Mouse (Mus musculus): Measurements from ENCODE around the gene Syt11.
"Not testable (repeated sequence)": the region's sequence is repeated elsewhere in the genome, so short reads cannot be mapped to it uniquely, and the experiment has no call there.

Gene Syt11

DNA sequence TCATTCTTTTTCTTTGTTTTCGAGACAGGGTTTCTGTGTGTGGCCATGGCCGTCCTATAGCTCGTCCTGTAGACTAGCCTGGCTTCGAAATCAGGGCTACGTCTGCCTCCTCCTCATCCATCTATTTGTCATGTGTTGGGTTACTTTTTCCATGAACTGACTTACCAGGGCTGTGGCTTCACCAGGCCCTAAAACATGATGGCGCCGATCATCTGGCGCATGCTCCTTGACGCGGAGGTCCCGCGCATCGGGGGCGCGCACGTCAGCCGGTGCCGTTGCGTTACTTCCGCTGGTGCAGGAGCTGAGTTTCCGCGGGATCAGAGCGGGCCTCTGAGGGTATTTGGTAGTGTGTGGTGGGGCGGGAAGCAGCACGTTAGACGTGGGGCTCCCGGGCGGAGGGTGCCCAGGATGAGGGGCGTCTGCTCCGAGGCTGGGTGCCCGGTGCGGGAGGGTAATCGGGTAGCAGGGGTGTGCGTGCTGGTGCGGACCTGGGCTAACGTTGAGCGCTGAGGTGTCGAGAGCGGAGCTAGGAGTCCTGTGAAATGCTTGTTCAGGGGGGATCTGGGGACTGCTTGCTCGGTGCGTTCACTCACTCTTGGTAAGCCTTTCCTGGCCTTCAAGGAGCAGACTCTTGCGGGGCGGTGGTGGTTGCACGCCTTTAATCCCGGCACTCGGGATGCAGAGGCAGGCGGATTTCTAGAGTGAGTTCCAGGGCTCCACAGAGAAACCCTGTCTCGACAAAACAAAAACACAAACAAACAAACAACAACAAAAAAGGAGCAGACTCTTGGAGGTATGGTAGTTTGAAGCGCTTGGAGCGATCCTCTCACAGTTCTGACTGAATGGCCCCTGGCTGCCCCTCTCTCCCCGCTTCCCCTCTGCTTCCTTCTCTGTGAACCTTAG, at the start of gene Syt11:
Gene Syt11 (minus strand): TSS at position 226 of the 903 bp plus-strand sequence.
- DNase-seq (ENCODE audit: low read depth, low spot score): peak; percentile 16

- DNase-seq (ENCODE audit: low read depth, low spot score): no peak
Observed at GRCm38 (mm10) chr3:88803910-88804540, 29.1 kb upstream of the Syt11 start.

DNA sequence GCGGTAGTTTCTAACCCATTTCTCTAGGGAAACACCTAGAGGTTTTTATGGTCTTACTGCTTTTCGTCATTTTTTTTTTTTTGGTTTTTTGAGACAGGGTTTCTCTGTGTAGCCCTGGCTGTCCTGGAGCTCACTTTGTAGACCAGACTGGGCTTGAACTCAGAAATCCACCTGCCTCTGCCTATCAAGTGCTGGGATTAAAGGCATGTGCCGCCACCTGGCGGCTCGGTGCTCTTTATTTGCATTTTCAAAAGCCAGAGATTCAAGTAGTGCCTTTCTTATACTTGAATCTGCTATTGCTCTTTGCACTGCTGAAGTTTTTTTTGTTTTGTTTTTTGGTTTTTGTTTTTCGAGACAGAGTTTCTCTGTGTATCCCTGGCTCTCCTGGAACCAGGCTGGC, 22.5 kb upstream of the Syt11 start:
- DNase-seq (ENCODE audit: low read depth, low spot score): not testable (repeated sequence)

- DNase-seq (ENCODE audit: low read depth, low spot score): not testable (repeated sequence)
Observed at GRCm38 (mm10) chr3:88788033-88788432, 13.1 kb upstream of the Syt11 start.

DNA sequence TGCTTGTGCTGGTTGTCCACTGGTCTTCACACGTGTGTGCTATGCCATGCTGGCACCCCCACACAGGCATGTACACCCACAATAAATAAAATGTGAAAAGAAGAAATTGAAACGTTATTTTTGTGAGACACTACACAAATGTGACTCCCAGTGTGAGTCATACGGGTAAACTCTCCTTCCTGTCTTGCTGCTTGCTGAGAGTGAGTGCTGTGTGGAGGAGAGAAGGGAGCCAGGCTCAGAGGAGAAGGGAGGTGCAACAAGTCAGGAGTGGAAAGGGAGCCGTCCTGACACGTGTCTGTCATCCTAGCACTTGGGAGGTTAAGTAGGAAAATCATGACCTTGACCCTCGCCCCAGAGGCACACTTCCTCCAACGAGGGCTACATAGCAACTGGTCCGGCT, 11.8 kb upstream of the Syt11 start:
- not testable (repeated sequence) for DNase-seq (ENCODE audit: low read depth, low spot score)

DNA sequence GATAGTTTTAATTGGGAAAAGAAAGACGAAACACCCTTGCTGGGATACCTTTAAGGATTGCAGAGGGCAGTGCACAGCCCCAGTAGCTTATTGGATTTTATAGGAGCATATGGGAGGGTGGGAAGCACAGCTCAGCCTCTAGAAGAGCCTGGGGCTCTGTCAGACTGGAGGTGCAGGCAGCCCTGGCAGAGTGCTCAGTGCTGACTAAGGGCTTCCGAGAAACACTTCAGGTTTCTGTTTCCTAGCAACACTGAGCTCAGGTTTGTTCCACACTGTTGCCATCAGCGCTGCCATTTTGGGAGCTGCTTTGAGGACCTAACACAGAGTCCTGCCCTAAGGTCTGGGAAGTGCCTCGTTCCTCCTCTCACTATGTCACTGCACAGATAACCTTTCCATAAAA, 11.4 kb upstream of the Syt11 start:
- DNase-seq (ENCODE audit: low read depth, low spot score): not testable (repeated sequence)

- no peak for DNase-seq (ENCODE audit: low read depth, low spot score)
Observed at GRCm38 (mm10) chr3:88784889-88785288, 9.9 kb upstream of the Syt11 start.

- DNase-seq (ENCODE audit: low read depth, low spot score): not testable (repeated sequence)
Observed at GRCm38 (mm10) chr3:88773163-88773562, 1.8 kb downstream of the Syt11 start.

DNA sequence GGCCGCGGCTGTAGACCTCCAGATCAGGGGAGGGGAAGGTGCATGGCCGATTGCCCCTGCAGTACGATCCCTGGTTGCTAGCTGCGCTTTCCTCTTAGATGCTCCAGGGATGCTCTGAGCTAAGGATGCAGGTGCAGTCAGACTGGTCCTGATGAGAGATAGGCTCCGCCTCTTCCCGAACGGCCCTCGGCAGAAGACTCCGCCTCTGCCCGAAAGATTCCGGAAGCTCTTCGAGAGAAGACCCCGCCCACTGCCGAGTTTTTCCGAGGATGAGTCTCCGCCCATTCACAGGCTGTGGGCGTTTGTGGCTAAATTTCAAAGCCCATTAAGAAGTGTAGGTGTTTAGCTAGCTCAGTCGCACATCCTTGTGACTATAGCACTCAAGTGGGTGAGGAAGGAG, 2.6 kb downstream of the Syt11 start:
- DNase-seq (ENCODE audit: low read depth, low spot score): peak; percentile 75

- not testable (repeated sequence) for DNase-seq (ENCODE audit: low read depth, low spot score)
Observed at GRCm38 (mm10) chr3:88771941-88772280, 3.1 kb downstream of the Syt11 start.

GRCm38 (mm10) chr3:88771189-88771940, 3.6 kb downstream of the Syt11 start:
- peak; percentile 44 for DNase-seq (ENCODE audit: low read depth, low spot score)

DNA sequence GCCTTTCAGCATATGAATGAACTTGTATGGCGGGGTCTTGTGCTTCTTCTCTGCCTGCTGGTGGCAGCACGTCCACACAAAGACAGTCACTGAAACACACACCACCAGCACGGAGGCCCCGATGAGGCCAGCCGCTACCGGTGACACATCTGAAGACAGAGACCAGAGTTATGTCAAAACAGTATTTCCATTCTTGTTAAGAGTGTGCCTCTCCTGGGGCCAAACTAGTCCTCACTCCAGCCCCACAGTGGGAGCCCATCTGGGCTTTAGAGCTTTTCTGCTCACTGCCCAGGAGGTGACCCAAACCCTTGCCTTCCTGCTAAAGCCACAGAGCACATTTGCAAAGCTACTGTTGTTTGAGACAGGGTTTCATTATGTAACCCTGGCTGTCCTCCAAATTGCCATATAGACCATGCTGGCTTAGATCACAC, 12.5 kb downstream of the Syt11 start:
- DNase-seq (ENCODE audit: low read depth, low spot score): no peak

DNA sequence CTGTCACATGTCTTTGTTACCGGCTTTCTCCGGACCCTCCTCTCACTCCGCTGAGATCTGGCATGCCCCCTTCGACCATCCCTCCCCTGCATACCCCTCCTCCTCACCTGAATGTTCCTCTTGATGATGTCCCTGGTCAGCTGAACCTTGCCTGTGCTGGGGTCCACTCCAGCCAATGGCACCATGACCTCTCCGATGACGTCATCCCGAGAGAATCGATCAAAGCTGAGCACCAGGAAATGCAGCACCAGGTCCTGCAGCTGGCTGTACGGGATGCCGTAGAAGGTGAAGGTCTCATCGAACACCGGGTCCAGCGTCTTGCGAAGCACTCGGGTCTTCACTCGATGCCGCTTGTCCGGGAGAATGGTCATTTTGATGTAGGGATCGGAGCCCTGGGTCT, 13.3 kb downstream of the Syt11 start:
- DNase-seq (ENCODE audit: low read depth, low spot score): no peak

- DNase-seq (ENCODE audit: low read depth, low spot score): no peak
Observed at GRCm38 (mm10) chr3:88758045-88758500, 16.9 kb downstream of the Syt11 start.

GRCm38 (mm10) chr3:88756276-88756675, 18.7 kb downstream of the Syt11 start:
- DNase-seq (ENCODE audit: low read depth, low spot score): no peak

GRCm38 (mm10) chr3:88755541-88755940, 19.4 kb downstream of the Syt11 start:
- DNase-seq (ENCODE audit: low read depth, low spot score): no peak

DNA sequence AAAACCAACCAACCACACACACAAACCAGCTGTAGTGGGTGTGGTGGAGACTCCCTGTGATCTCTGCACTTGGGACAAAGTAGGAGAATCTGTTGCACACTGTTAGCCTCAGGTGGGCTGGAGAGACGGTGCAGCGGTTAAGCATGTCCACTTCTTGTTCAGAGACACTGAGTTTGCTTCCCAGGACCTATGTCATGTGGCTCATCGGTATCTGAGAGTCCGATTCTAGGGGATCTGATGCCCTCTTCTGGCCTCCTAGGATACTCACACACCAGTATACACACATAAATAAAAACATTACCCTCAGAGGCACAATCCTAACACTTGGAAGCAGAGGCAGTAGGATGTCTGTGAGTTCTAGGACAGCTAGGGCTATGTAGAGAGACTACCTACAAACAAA, 20.7 kb downstream of the Syt11 start:
- DNase-seq (ENCODE audit: low read depth, low spot score): no peak

GRCm38 (mm10) chr3:88746871-88747231, 28.1 kb downstream of the Syt11 start:
- no peak for DNase-seq (ENCODE audit: low read depth, low spot score)

- no peak for DNase-seq (ENCODE audit: low read depth, low spot score)
Observed at GRCm38 (mm10) chr3:88746139-88746870, 28.7 kb downstream of the Syt11 start.

GRCm38 (mm10) chr3:88745534-88745933, 29.4 kb downstream of the Syt11 start:
- DNase-seq (ENCODE audit: low read depth, low spot score): no peak

- DNase-seq (ENCODE audit: low read depth, low spot score): no peak
Observed at GRCm38 (mm10) chr3:88740147-88740546, 34.8 kb downstream of the Syt11 start.

Measured in forelimb bud, embryonic 11.5 days (tissue).